Mouse (Mus musculus) kidney, adult 2 months (tissue): ENCODE measurements at regions not wholly inside any gene's neighbourhood (a gene's known extent, or its start where the extent isn't known, plus 50 kb on each side); places are given as distances from the start of the nearest gene placed in this dataset.

Experiments
- CTCF ChIP-seq: fragments of 200-500 bp; conservative IDR thresholded peaks from 2 replicates; pipeline ENCODE4 v1.5.1; 2011; ENCODE audit warnings: low read depth, mild to moderate bottlenecking, control low read depth, low read length, moderate library complexity, mixed read lengths; ENCODE audit not compliant: insufficient read depth, insufficient read length
- POLR2A ChIP-seq: fragments of 200-500 bp; IDR thresholded peaks from one replicate; pipeline ENCODE4 v1.6.1; 2011; ENCODE audit warnings: low read depth, low read length, control low read depth

DNA sequence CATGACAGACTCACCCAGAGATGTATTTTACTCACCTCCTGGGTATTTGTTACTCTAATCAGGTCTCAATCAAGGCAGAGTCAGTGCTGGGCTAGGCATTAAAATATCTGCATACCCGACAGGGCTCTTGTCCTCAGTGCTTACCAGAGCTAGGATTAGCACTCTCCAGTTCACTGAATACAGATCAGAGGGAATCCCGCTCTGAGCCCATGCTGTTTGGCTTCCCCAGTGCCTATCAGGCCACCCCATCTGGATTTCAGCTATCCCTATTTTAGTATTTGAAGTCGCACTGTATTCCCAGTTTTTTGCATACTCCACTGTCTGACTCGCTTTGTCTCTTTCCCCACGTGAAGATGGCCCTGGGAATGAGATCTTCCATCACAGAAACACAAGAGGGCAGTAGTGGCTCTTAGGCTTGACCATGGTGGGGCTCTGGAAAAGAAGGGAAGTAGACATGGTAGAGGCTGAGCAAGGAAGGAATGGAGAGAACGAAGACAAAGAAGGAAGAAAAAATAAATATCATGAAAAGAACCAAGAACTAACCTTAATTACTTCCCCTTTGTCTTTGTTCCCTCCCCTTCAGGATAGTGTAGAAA lies 264.1 kb downstream of the Rnf152 start:
- TF ChIP-seq POLR2A (no peak), CTCF (peak; percentile 79)
